Comparison of ENCODE assay signal across 16 mouse cellular contexts in genomic region chr4:130240695-130241094, GRCm38 (mm10). TPM values are rescaled to one million over a fixed set of nuclear protein-coding genes. Genes with fewer than 3 reads are reported as not detected.
DNase-seq lines count a peak whose midpoint lies in the region; ATAC-seq and TF ChIP-seq lines count a peak whose summit lies in the region.
"Had no signal": no experiment of that assay in that cellular context is flagged by ENCODE, and none has a peak within 500 bp of the region (broad histone marks: within the 10 kb centered on the region; RNA-seq: fewer than 3 reads in every experiment).

No protein-coding gene starts in this region.

- H3K4me3 ChIP-seq in lung, postnatal 0 days (ENCODE audit: low read depth, low read length) = no peak overlapping the region
- H3K4me3 ChIP-seq in neural tube, embryonic 15.5 days (replicated peaks) = no peak overlapping the region
- H3K4me3 ChIP-seq: forebrain, embryonic 10.5 days; limb, embryonic 13.5 days; megakaryocyte, embryonic 14.5 days had no signal

- no peaks in the 10 kb centered on the region for H3K27me3 ChIP-seq in lung, postnatal 0 days (replicated peaks; ENCODE audit: insufficient read depth, low read length)
- no peaks in the 10 kb centered on the region for H3K27me3 ChIP-seq in neural tube, embryonic 15.5 days (replicated peaks)
- H3K27me3 ChIP-seq: limb, embryonic 13.5 days had no signal

- peak; percentile 45 for TF ChIP-seq CTCF in lung, postnatal 0 days (IDR thresholded peaks at IDR 0.05)

- peak; percentile 26 for DNase-seq in embryo, embryonic 10.5 days (ENCODE audit: low spot score)
- no peak for DNase-seq in embryo, embryonic 9.5 days (ENCODE audit: extremely low spot score)
- DNase-seq in lung, postnatal 0 days (ENCODE audit: low spot score) = peak; percentile 15
- DNase-seq in lung, postnatal 25 days (ENCODE audit: low spot score) = no peak
- peak; percentile 65 for DNase-seq in WW6 (ENCODE audit: low read depth, low spot score)
- DNase-seq in retina, embryonic 14.5 days (ENCODE audit: low spot score) = peak; percentile 41
- DNase-seq in frontal cortex, postnatal 10 days (ENCODE audit: low spot score in 2 of 2) = no peak
- DNase-seq: kidney, adult 8-10 months; right cerebral cortex, postnatal 14 days had no signal

- WGBS in lung, postnatal 0 days = 28% methylated on average over 5 of the region's 5 CpGs
- WGBS in neural tube, embryonic 15.5 days = 36% methylated on average over 5 of the region's 5 CpGs

- H3K4me1 ChIP-seq in lung, postnatal 0 days (ENCODE audit: insufficient read depth, low read depth, low read length) = no peaks in the 10 kb centered on the region
- no peaks in the 10 kb centered on the region for H3K4me1 ChIP-seq in neural tube, embryonic 15.5 days
- H3K4me1 ChIP-seq: forebrain, embryonic 10.5 days; megakaryocyte, embryonic 14.5 days had no signal

- H3K36me3 ChIP-seq in lung, postnatal 0 days (ENCODE audit: insufficient read depth, low read length) = no peaks in the 10 kb centered on the region
- H3K36me3 ChIP-seq in neural tube, embryonic 15.5 days = no peaks in the 10 kb centered on the region
- H3K36me3 ChIP-seq: forebrain, embryonic 10.5 days; limb, embryonic 13.5 days had no signal

- ATAC-seq in lung, postnatal 0 days = no peak
- ATAC-seq in neural tube, embryonic 15.5 days (ENCODE audit: low FRiP score) = no peak

- no peak overlapping the region for H3K4me2 ChIP-seq in lung, postnatal 0 days (replicated peaks; ENCODE audit: low read depth, low read length)
- H3K4me2 ChIP-seq in neural tube, embryonic 15.5 days = no peak overlapping the region
- H3K4me2 ChIP-seq: limb, embryonic 13.5 days had no signal

- no peak for TF ChIP-seq EP300 in lung, postnatal 0 days (IDR thresholded peaks at IDR 0.05)

- no peak overlapping the region for H3K9ac ChIP-seq in lung, postnatal 0 days (replicated peaks; ENCODE audit: low read depth)
- no peak overlapping the region for H3K9ac ChIP-seq in neural tube, embryonic 15.5 days (replicated peaks)
- H3K9ac ChIP-seq: limb, embryonic 13.5 days had no signal

- no peaks in the 10 kb centered on the region for H3K9me3 ChIP-seq in lung, postnatal 0 days (ENCODE audit: low read length)
- no peaks in the 10 kb centered on the region for H3K9me3 ChIP-seq in neural tube, embryonic 15.5 days (replicated peaks)
- H3K9me3 ChIP-seq: forebrain, embryonic 10.5 days had no signal

- no peak overlapping the region for H3K27ac ChIP-seq in lung, postnatal 0 days (ENCODE audit: low read length)
- H3K27ac ChIP-seq in neural tube, embryonic 15.5 days (replicated peaks) = no peak overlapping the region
- H3K27ac ChIP-seq: forebrain, embryonic 10.5 days; limb, embryonic 13.5 days had no signal

RNA-seq across cellular contexts. Expression of gene Gm853, which starts 18.5 kb away (rescaled TPM):
- polyA plus RNA-seq in lung, postnatal 0 days (2015; fragmentation: Nextera tagmentation; extraction: Ambion mirVana) = not detected in 2 replicates
- polyA plus RNA-seq in neural tube, embryonic 15.5 days (2015; fragmentation: Nextera tagmentation; extraction: Ambion mirVana) = not detected in 2 replicates
- polyA plus RNA-seq: C2C12; forebrain, embryonic 10.5 days; gonadal fat pad, adult 2 months; limb, embryonic 13.5 days; neural tube, embryonic 11.5 days had no signal

RNA-seq across cellular contexts. Expression of gene Serinc2, which starts 38.3 kb away (rescaled TPM):
- polyA plus RNA-seq in lung, postnatal 0 days (2015; fragmentation: Nextera tagmentation; extraction: Ambion mirVana) = 24.7 and 26.6 TPM in 2 replicates
- polyA plus RNA-seq in neural tube, embryonic 15.5 days (2015; fragmentation: Nextera tagmentation; extraction: Ambion mirVana) = 28.7 and 29.1 TPM in 2 replicates

Comparison
In these comparisons a context has a peak if more than half of its experiments do, and no peak if none do; other contexts are left out.
1. DNase-seq: peak in embryo, embryonic 10.5 days (single experiment), lung, postnatal 0 days (single experiment), WW6 (single experiment) and retina, embryonic 14.5 days (single experiment); none in embryo, embryonic 9.5 days (single experiment), lung, postnatal 25 days (single experiment) and frontal cortex, postnatal 10 days (0 of 2).